Mouse (Mus musculus) kidney, embryonic 16.5 days (tissue): ENCODE results near the gene Hes2. TPM values are rescaled to one million over a fixed set of nuclear protein-coding genes. Genes with fewer than 3 reads are reported as not detected.

ENCODE experiments used
- ATAC-seq: fragments of 200-750 bp; cut with Nextera tagmentation; 2 replicates; pipeline ENCODE4 v1.8.0; 2017; ENCODE audit warnings: moderate TSS enrichment; ENCODE audit not compliant: low FRiP score, low TSS enrichment
- H3K27ac ChIP-seq: fragments of 300-500 bp; sonication (generic); 2 replicates; pipeline ENCODE4 v1.5.1; 2014; ENCODE audit warnings: low read length
- H3K27me3 ChIP-seq: fragments of 300-500 bp; sonication (generic); 2 replicates; pipeline ENCODE4 v1.6.1; 2014; ENCODE audit warnings: low read length, control low read depth, mixed read lengths; ENCODE audit not compliant: insufficient read depth
- H3K36me3 ChIP-seq: fragments of 300-500 bp; sonication (generic); 2 replicates; pipeline ENCODE4 v1.6.1; 2014; ENCODE audit warnings: low read length, control low read depth, mixed read lengths; ENCODE audit not compliant: insufficient read depth
- H3K4me1 ChIP-seq: fragments of 300-500 bp; sonication (generic); 2 replicates; pipeline ENCODE4 v1.6.1; 2014; ENCODE audit warnings: low read length, control low read depth, mixed read lengths; ENCODE audit not compliant: insufficient read depth
- H3K4me2 ChIP-seq: fragments of 300-500 bp; sonication (generic); replicated peaks from 2 replicates; pipeline ENCODE4 v1.6.1; 2014; ENCODE audit warnings: low read depth, low read length
- H3K4me3 ChIP-seq: fragments of 300-500 bp; sonication (generic); 2 replicates; pipeline ENCODE4 v1.5.1; 2014; ENCODE audit warnings: mild to moderate bottlenecking, low read length
- H3K9ac ChIP-seq: fragments of 300-500 bp; sonication (generic); replicated peaks from 2 replicates; pipeline ENCODE4 v1.6.1; 2014; ENCODE audit warnings: low read length
- H3K9me3 ChIP-seq: fragments of 300-500 bp; sonication (generic); 2 replicates; pipeline ENCODE4 v1.6.1; 2016; ENCODE audit warnings: low read length, control low read depth
- WGBS: fragments of 180-500 bp; shearing (Covaris S2); extraction: QIAGEN DNeasy Blood & Tissue Kit; methylation state at CpG from one replicate; pipeline ENCODE4 v1.1.7; 2014; 5-methylcytosine and 5-hydroxymethylcytosine counted together
- polyA plus RNA-seq: library from polyadenylated mRNA; unstranded; fragments of >200 nt; fragmentation: Nextera tagmentation; extraction: Ambion mirVana; gene quantifications from 2 replicates; pipeline ENCODE4 v1.2.1, GENCODE M21; 2015

The Hes2 gene
- 0.14 and 0.57 TPM in 2 replicates for polyA plus RNA-seq

- WGBS: 3% methylated on average over 35 of the region's 35 CpGs
- peak within 1 kb of the TSS; percentile 31 for H3K4me3 ChIP-seq
- no peaks in the 10 kb centered on the region for H3K9me3 ChIP-seq
- peaks cover 18% of the 10 kb centered on the region for H3K4me1 ChIP-seq
- no peak for ATAC-seq
- no peak within 1 kb of the TSS for H3K27ac ChIP-seq
- H3K9ac ChIP-seq: 0 out of 2 replicates have a peak within 1 kb of the TSS, but pooled peaks have one; percentile 19
- peak within 1 kb of the TSS; percentile 49 for H3K4me2 ChIP-seq
- no peaks in the 10 kb centered on the region for H3K36me3 ChIP-seq
- H3K27me3 ChIP-seq: peaks cover 60% of the 10 kb centered on the region
Observed at GRCm38 (mm10) chr4:152158585-152159284, at the start of gene Hes2. TSS of gene Hes2 (plus strand) at chr4:152158867.

GRCm38 (mm10) chr4:152109509-152109908 lies 49.2 kb upstream of the Hes2 start:
- Histone ChIP-seq H3K4me3 (no peak overlapping the region), H3K4me2 (no peak overlapping the region), H3K36me3 (peaks cover 51% of the 10 kb centered on the region; the same call in 1 of the 2 replicates), H3K4me1 (peaks cover 32% of the 10 kb centered on the region), H3K27ac (no peak overlapping the region), H3K9me3 (no peaks in the 10 kb centered on the region), H3K9ac (no peak overlapping the region), H3K27me3 (0 out of 2 replicates have a peak, but pooled peaks cover 2% of the 10 kb centered on the region)
- no peak for ATAC-seq
- 74% methylated on average over 3 of the region's 3 CpGs for WGBS

GRCm38 (mm10) chr4:152110689-152111088 lies 48.0 kb upstream of the Hes2 start:
- Histone ChIP-seq H3K4me3 (no peak overlapping the region), H3K9ac (no peak overlapping the region), H3K27ac (no peak overlapping the region), H3K9me3 (no peaks in the 10 kb centered on the region), H3K27me3 (0 out of 2 replicates have a peak, but pooled peaks cover 2% of the 10 kb centered on the region), H3K4me2 (no peak overlapping the region), H3K36me3 (peaks cover 49% of the 10 kb centered on the region; the same call in 1 of the 2 replicates), H3K4me1 (peaks cover 37% of the 10 kb centered on the region)
- WGBS: 83% methylated on average over 4 of the region's 4 CpGs
- ATAC-seq: no peak

- 57% methylated on average over 9 of the region's 9 CpGs for WGBS
- peaks cover 41% of the 10 kb centered on the region for H3K4me1 ChIP-seq
- ATAC-seq: no peak
- 0 out of 2 replicates have a peak, but pooled peaks cover 2% of the 10 kb centered on the region for H3K27me3 ChIP-seq
- no peaks in the 10 kb centered on the region for H3K9me3 ChIP-seq
- peak overlapping the region; percentile 40; the same call in 1 of the 2 replicates for H3K9ac ChIP-seq
- H3K27ac ChIP-seq: no peak overlapping the region
- no peak overlapping the region for H3K4me2 ChIP-seq
- H3K4me3 ChIP-seq: no peak overlapping the region
- H3K36me3 ChIP-seq: peaks cover 37% of the 10 kb centered on the region; the same call in 1 of the 2 replicates
Observed at GRCm38 (mm10) chr4:152112329-152112728, 46.3 kb upstream of the Hes2 start.

GRCm38 (mm10) chr4:152114080-152114479 lies 44.6 kb upstream of the Hes2 start:
- Histone ChIP-seq H3K9me3 (no peaks in the 10 kb centered on the region), H3K27me3 (peaks cover 11% of the 10 kb centered on the region), H3K4me1 (peaks cover 26% of the 10 kb centered on the region), H3K4me2 (no peak overlapping the region), H3K4me3 (no peak overlapping the region), H3K27ac (no peak overlapping the region), H3K9ac (no peak overlapping the region), H3K36me3 (peaks cover 28% of the 10 kb centered on the region; the same call in 1 of the 2 replicates)
- WGBS: 69% methylated on average over 13 of the region's 16 CpGs
- ATAC-seq: no peak

GRCm38 (mm10) chr4:152115921-152116612 lies 42.6 kb upstream of the Hes2 start, which contains the start of gene Tnfrsf25:
TSS of gene Tnfrsf25 (plus strand) at chr4:152115934.
- peak within 1 kb of the TSS; percentile 52 for H3K4me2 ChIP-seq
- peak; percentile 25; the same call in 1 of the 2 replicates for ATAC-seq
- 2% methylated on average over 30 of the region's 30 CpGs for WGBS
- H3K27ac ChIP-seq: no peak within 1 kb of the TSS
- H3K4me3 ChIP-seq: peak within 1 kb of the TSS; percentile 24
- peaks cover 30% of the 10 kb centered on the region for H3K27me3 ChIP-seq
- H3K9ac ChIP-seq: peak within 1 kb of the TSS; percentile 58
- peaks cover 45% of the 10 kb centered on the region for H3K4me1 ChIP-seq
- H3K9me3 ChIP-seq: no peaks in the 10 kb centered on the region
- peaks cover 26% of the 10 kb centered on the region; the same call in 1 of the 2 replicates for H3K36me3 ChIP-seq

GRCm38 (mm10) chr4:152117538-152117937 lies 41.1 kb upstream of the Hes2 start:
- no peak overlapping the region for H3K9ac ChIP-seq
- peaks cover 39% of the 10 kb centered on the region for H3K27me3 ChIP-seq
- no peak for ATAC-seq
- H3K9me3 ChIP-seq: no peaks in the 10 kb centered on the region
- no peak overlapping the region for H3K4me3 ChIP-seq
- peaks cover 19% of the 10 kb centered on the region; the same call in 1 of the 2 replicates for H3K36me3 ChIP-seq
- H3K27ac ChIP-seq: no peak overlapping the region
- 79% methylated on average over 9 of the region's 9 CpGs for WGBS
- H3K4me2 ChIP-seq: no peak overlapping the region
- peaks cover 43% of the 10 kb centered on the region for H3K4me1 ChIP-seq

GRCm38 (mm10) chr4:152119396-152120292 lies 39.0 kb upstream of the Hes2 start:
- peaks cover 3% of the 10 kb centered on the region; the same call in 1 of the 2 replicates for H3K36me3 ChIP-seq
- peaks cover 43% of the 10 kb centered on the region for H3K4me1 ChIP-seq
- no peak overlapping the region; the same call in 1 of the 2 replicates for H3K9ac ChIP-seq
- peak overlapping the region; percentile 25; the same call in 1 of the 2 replicates for H3K27ac ChIP-seq
- 9% methylated on average over 39 of the region's 39 CpGs for whole genome bisulfite sequencing
- H3K9me3 ChIP-seq: no peaks in the 10 kb centered on the region
- peaks cover 53% of the 10 kb centered on the region for H3K27me3 ChIP-seq
- peak overlapping the region; percentile 51 for H3K4me2 ChIP-seq
- no peak overlapping the region for H3K4me3 ChIP-seq
- peak; percentile 32; the same call in 1 of the 2 replicates for ATAC-seq
